Comparison of ENCODE assay signal across 9 mouse cellular contexts in genomic region chr16:41745037-41745436, GRCm38 (mm10).
DNase-seq lines count a peak whose midpoint lies in the region; ATAC-seq and TF ChIP-seq lines count a peak whose summit lies in the region.
"Had no signal": no experiment of that assay in that cellular context is flagged by ENCODE, and none has a peak within 500 bp of the region (broad histone marks: within the 10 kb centered on the region; RNA-seq: fewer than 3 reads in every experiment).

No protein-coding gene starts in this region.

- no peak overlapping the region for H3K9ac ChIP-seq in neural tube, embryonic 11.5 days (ENCODE audit: low read length)
- no peak overlapping the region for H3K9ac ChIP-seq in hindbrain, postnatal 0 days (replicated peaks; ENCODE audit: low read length)
- H3K9ac ChIP-seq: limb, embryonic 15.5 days had no signal

- WGBS in neural tube, embryonic 11.5 days, result 63% methylated on average over 4 of the region's 4 CpGs
- 45% methylated on average over 4 of the region's 4 CpGs for WGBS in hindbrain, postnatal 0 days

- no peaks in the 10 kb centered on the region for H3K36me3 ChIP-seq in neural tube, embryonic 11.5 days (ENCODE audit: control insufficient read depth, insufficient read depth, low read length)
- H3K36me3 ChIP-seq in hindbrain, postnatal 0 days (ENCODE audit: insufficient read depth, low read length), result no peaks in the 10 kb centered on the region
- H3K36me3 ChIP-seq: limb, embryonic 15.5 days had no signal

- no peaks in the 10 kb centered on the region for H3K9me3 ChIP-seq in neural tube, embryonic 11.5 days (ENCODE audit: control insufficient read depth, low read length)
- no peaks in the 10 kb centered on the region for H3K9me3 ChIP-seq in hindbrain, postnatal 0 days (ENCODE audit: low read length)
- H3K9me3 ChIP-seq: limb, embryonic 15.5 days had no signal

- no peaks in the 10 kb centered on the region for H3K4me1 ChIP-seq in neural tube, embryonic 11.5 days (ENCODE audit: control insufficient read depth, insufficient read depth, low read length)
- no peaks in the 10 kb centered on the region for H3K4me1 ChIP-seq in hindbrain, postnatal 0 days (ENCODE audit: insufficient read depth, low read length)
- H3K4me1 ChIP-seq: limb, embryonic 15.5 days had no signal

- intact Hi-C loops in left cerebral cortex, postnatal 10 days (cut with DNase I), result no loop called here

- TF ChIP-seq CTCF in hindbrain, postnatal 0 days (IDR thresholded peaks at IDR 0.05; ENCODE audit: low read depth), result no peak

- ATAC-seq in neural tube, embryonic 11.5 days (ENCODE audit: insufficient read depth, low FRiP score, low TSS enrichment), result no peak
- peak; percentile 75 for ATAC-seq in frontal cortex, adult (ENCODE audit: low TSS enrichment)
- peak; percentile 90 for ATAC-seq in hindbrain, postnatal 0 days
- ATAC-seq in monocyte, adult 5-6 weeks (replicated peaks; ENCODE audit: insufficient number of reproducible peaks, low FRiP score, low TSS enrichment, poor library complexity, severe bottlenecking), result no peak

- no peak overlapping the region for H3K4me2 ChIP-seq in neural tube, embryonic 11.5 days (ENCODE audit: low read depth)
- no peak overlapping the region for H3K4me2 ChIP-seq in hindbrain, postnatal 0 days (ENCODE audit: low read depth, low read length)
- H3K4me2 ChIP-seq: limb, embryonic 15.5 days had no signal

- no peaks in the 10 kb centered on the region for H3K27me3 ChIP-seq in neural tube, embryonic 11.5 days (ENCODE audit: control insufficient read depth, insufficient read depth, low read length)
- no peaks in the 10 kb centered on the region for H3K27me3 ChIP-seq in hindbrain, postnatal 0 days (ENCODE audit: insufficient read depth, low read length)
- H3K27me3 ChIP-seq: limb, embryonic 15.5 days had no signal

- no peak overlapping the region for H3K4me3 ChIP-seq in neural tube, embryonic 11.5 days (ENCODE audit: low read depth, low read length)
- no peak overlapping the region for H3K4me3 ChIP-seq in hindbrain, postnatal 0 days (ENCODE audit: low read length)
- H3K4me3 ChIP-seq: limb, embryonic 15.5 days had no signal

- no peak overlapping the region for H3K27ac ChIP-seq in neural tube, embryonic 11.5 days (ENCODE audit: low read depth, low read length)
- peak overlapping the region; percentile 58; the same call in 1 of the 2 replicates for H3K27ac ChIP-seq in hindbrain, postnatal 0 days
- H3K27ac ChIP-seq: limb, embryonic 15.5 days had no signal

- peak; percentile 10 for DNase-seq in neural tube, embryonic 11.5 days (ENCODE audit: low spot score)
- DNase-seq in neural tube, embryonic 10.5 days (ENCODE audit: extremely low spot score, low spot score), result no peak
- peak; percentile 81 for DNase-seq in hindbrain, postnatal 0 days (ENCODE audit: low spot score)
- peak; percentile 47 to 49 for DNase-seq in left cerebral cortex, postnatal 10 days (ENCODE audit: extremely low spot score in 1 of 2, low spot score in 2 of 2)
- peak; percentile 62 for DNase-seq in skeletal muscle tissue, adult 2 months (ENCODE audit: low read depth, low spot score)
- DNase-seq in thymus, postnatal 14 days, result no peak

Comparison
In these comparisons a context has a peak if more than half of its experiments do, and no peak if none do; other contexts are left out.
1. DNase-seq: peak in neural tube, embryonic 11.5 days (single experiment), hindbrain, postnatal 0 days (single experiment), left cerebral cortex, postnatal 10 days (2 of 2) and skeletal muscle tissue, adult 2 months (single experiment); none in neural tube, embryonic 10.5 days (single experiment) and thymus, postnatal 14 days (single experiment).
2. ATAC-seq: peak in frontal cortex, adult (single experiment) and hindbrain, postnatal 0 days (single experiment); none in neural tube, embryonic 11.5 days (single experiment) and monocyte, adult 5-6 weeks (single experiment).